Mouse (Mus musculus) olfactory bulb, adult 2 months (tissue): ENCODE results near the gene Tnc. TPM values are rescaled to one million over a fixed set of nuclear protein-coding genes. Genes with fewer than 3 reads are reported as not detected.

Experiments used
- H3K27ac ChIP-seq: fragments of 200-500 bp; 2 replicates; pipeline ENCODE4 v1.5.1; 2012; ENCODE audit warnings: low read depth, low read length; ENCODE audit not compliant: insufficient read depth
- H3K4me1 ChIP-seq: fragments of 200-500 bp; 2 replicates; pipeline ENCODE4 v1.6.1; 2012; ENCODE audit warnings: low read length; ENCODE audit not compliant: control insufficient read depth, insufficient read depth
- H3K4me3 ChIP-seq: fragments of 200-500 bp; 2 replicates; pipeline ENCODE4 v1.5.1; 2012; ENCODE audit warnings: mild to moderate bottlenecking, low read depth, low read length, moderate library complexity; ENCODE audit not compliant: insufficient read depth
- CTCF ChIP-seq: fragments of 200-500 bp; IDR thresholded peaks from 2 replicates; pipeline ENCODE4 v1.5.1; 2012; ENCODE audit warnings: low read depth, mild to moderate bottlenecking, low read length, moderate library complexity; ENCODE audit not compliant: insufficient read depth
- POLR2A ChIP-seq: fragments of 200-500 bp; IDR thresholded peaks from 2 replicates; pipeline ENCODE4 v1.6.1; 2012; ENCODE audit warnings: mild to moderate bottlenecking, low read depth, low read length, moderate library complexity; ENCODE audit not compliant: insufficient read depth
- WGBS: fragments of 180-500 bp; shearing (Covaris S2); methylation state at CpG from one replicate; pipeline ENCODE4 v1.1.7; 2018; 5-methylcytosine and 5-hydroxymethylcytosine counted together
- polyA plus RNA-seq: library from polyadenylated mRNA; stranded (reverse); fragments of >200 nt; gene quantifications from 2 replicates; pipeline ENCODE4 v1.2.4, GENCODE M21; 2012; ENCODE audit warnings: low replicate concordance; ENCODE audit not compliant: missing spikeins, insufficient read depth, insufficient read length

The Tnc gene
- polyA plus RNA-seq, 1 experiment, result not detected

- Histone ChIP-seq H3K27ac (no peak overlapping the region), H3K4me1 (no peaks in the 10 kb centered on the region), H3K4me3 (no peak overlapping the region)
- 94% methylated on average over 4 of the region's 4 CpGs for WGBS
- TF ChIP-seq CTCF (no peak), POLR2A (no peak)
Measured at GRCm38 (mm10) chr4:63935960-63936359, 110.9 kb downstream of the Tnc start.

GRCm38 (mm10) chr4:63935314-63935713 lies 111.5 kb downstream of the Tnc start:
- Histone ChIP-seq H3K4me1 (no peaks in the 10 kb centered on the region), H3K4me3 (no peak overlapping the region), H3K27ac (no peak overlapping the region)
- TF ChIP-seq POLR2A, result no peak
- 92% methylated on average over 9 of the region's 9 CpGs for WGBS

- Histone ChIP-seq H3K27ac (no peak overlapping the region), H3K4me1 (no peaks in the 10 kb centered on the region), H3K4me3 (no peak overlapping the region)
- WGBS, result 93% methylated on average over 2 of the region's 2 CpGs
- no peak for TF ChIP-seq CTCF
- no peak for TF ChIP-seq POLR2A
Measured at GRCm38 (mm10) chr4:63930863-63931262, 116.0 kb downstream of the Tnc start.

GRCm38 (mm10) chr4:63929490-63929889 lies 117.3 kb downstream of the Tnc start:
- H3K4me3 ChIP-seq, result no peak overlapping the region
- TF ChIP-seq POLR2A (no peak), CTCF (no peak)
- no peaks in the 10 kb centered on the region for H3K4me1 ChIP-seq
- WGBS, result 82% methylated on average over 2 of the region's 2 CpGs
- no peak overlapping the region for H3K27ac ChIP-seq

- 97% methylated on average over 1 of the region's 1 CpGs for WGBS
- H3K27ac ChIP-seq, result no peak overlapping the region
- TF ChIP-seq CTCF (no peak), POLR2A (no peak)
- H3K4me3 ChIP-seq, result no peak overlapping the region
- no peaks in the 10 kb centered on the region for H3K4me1 ChIP-seq
Measured at GRCm38 (mm10) chr4:63928192-63928591, 118.6 kb downstream of the Tnc start.

- TF ChIP-seq CTCF (no peak), POLR2A (no peak)
- 72% methylated on average over 5 of the region's 5 CpGs for WGBS
Measured at GRCm38 (mm10) chr4:63917181-63917580, 129.6 kb downstream of the Tnc start.

GRCm38 (mm10) chr4:63916753-63917152 lies 130.1 kb downstream of the Tnc start:
- Histone ChIP-seq H3K4me3 (no peak overlapping the region), H3K4me1 (no peaks in the 10 kb centered on the region), H3K27ac (no peak overlapping the region)
- TF ChIP-seq CTCF, result no peak
- no peak for TF ChIP-seq POLR2A
- WGBS, result 33% methylated on average over 8 of the region's 8 CpGs

More at GRCm38 (mm10) chr4:63917181-63917580, 129.6 kb downstream of the Tnc start:
- no peaks in the 10 kb centered on the region for H3K4me1 ChIP-seq
- no peak overlapping the region for H3K4me3 ChIP-seq
- no peak overlapping the region for H3K27ac ChIP-seq

- WGBS, result 63% methylated on average over 3 of the region's 3 CpGs
- TF ChIP-seq CTCF, result no peak
- no peak for TF ChIP-seq POLR2A
- no peaks in the 10 kb centered on the region for H3K4me1 ChIP-seq
- no peak overlapping the region for H3K27ac ChIP-seq
- H3K4me3 ChIP-seq, result no peak overlapping the region
Measured at GRCm38 (mm10) chr4:63916288-63916687, 130.5 kb downstream of the Tnc start.

Other genes with a start within 250 kb of the Tnc start
- gene Tnfsf8, start 185.7 kb downstream of the Tnc start, polyA plus RNA-seq, result not detected in 2 replicates